Mouse (Mus musculus) CD4-positive naive resting alpha-beta T cell, adult 76 days (primary cell): Measurements from ENCODE around the gene Cdc123. TPM values are rescaled to one million over a fixed set of nuclear protein-coding genes. Genes with fewer than 3 reads are reported as not detected.

Source experiments
- total RNA-seq: library from RNA; stranded (reverse); gene quantifications from one replicate; pipeline ENCODE4 v1.2.4, GENCODE M21; 2023

Cdc123 gene
- 70.5 TPM for total RNA-seq

DNA sequence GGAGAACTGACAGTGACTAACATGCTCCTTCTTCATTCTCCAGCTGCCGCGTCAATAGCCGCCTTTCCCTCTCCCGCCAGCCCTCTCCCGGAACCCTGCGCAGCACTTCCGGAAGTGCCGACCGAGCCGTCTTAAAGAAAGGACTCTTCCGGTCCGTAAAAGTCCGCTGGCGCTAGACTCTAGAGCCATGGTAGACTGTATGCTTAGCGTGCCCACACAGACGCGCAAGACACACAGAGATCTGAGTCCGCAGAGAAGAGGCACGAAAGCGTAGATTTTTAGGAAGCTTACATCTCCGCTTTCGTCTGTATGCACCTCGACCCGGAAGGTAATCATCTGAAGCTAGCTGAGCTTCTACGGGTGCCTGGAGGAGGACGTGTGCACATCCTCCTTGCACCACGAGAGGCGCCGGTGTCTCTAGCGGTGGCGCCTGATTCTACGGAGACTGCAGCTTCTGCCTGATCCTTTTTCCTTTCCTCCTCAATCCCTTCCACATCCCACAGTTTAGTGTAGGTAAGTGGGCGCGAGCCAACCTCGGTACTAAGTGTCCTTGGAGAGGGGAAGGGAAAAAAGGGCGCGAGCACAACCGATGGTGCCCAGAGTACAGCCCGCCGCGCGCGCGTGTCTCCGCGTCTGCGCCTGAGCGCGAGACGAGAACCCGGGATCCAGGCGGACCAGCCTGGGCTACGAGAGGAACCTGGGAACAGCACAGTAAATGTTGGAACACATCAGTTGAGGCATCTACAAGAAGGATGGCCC is at the start of gene Cdc123, which contains the start of gene Nudt5:
Cdc123 (minus strand) TSS at position 292 of the 759 bp plus-strand sequence.
Nudt5 (plus strand) TSS at position 147 of the 759 bp plus-strand sequence.

DNA sequence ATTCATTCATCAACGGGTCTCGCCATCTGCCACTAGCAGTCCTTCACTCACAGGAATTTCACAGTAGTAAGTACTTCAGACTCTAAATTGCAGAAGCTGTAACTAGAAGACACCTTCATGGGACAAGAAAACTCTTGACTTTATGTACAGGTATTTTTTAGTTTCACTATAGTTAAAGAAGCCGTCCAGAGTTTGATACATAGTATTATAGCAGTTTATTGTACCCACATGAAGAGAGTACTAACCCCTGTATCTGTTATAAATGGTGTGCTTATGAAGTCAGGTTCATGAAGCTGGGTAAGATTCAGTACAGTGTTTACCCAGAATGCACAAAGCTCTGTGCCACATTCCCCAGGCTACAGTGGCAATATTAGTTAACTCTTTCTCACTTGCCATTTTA is 17.9 kb upstream of the Cdc123 start, which contains the start of gene Gm13199:
Gm13199 (minus strand) TSS at position 101 of the 400 bp plus-strand sequence.

Other genes with a start within 250 kb of the Cdc123 start
- gene Camk1d, start 130.6 kb downstream of the Cdc123 start, total RNA-seq: 76.1 TPM
- 17.1 TPM for gene Nudt5, start 145 bp downstream of the Cdc123 start, total RNA-seq
- gene Gm13199, start 17.8 kb upstream of the Cdc123 start, total RNA-seq: 2.8 TPM
- 28.3 TPM for gene Sec61a2, start 50.3 kb upstream of the Cdc123 start, total RNA-seq
- gene Dhtkd1, start 97.6 kb upstream of the Cdc123 start, total RNA-seq: not detected
- gene Upf2, start 106.3 kb upstream of the Cdc123 start, total RNA-seq: 60.3 TPM